Mouse (Mus musculus) hindbrain, embryonic 15.5 days (tissue): Measurements from ENCODE around the gene Gm20388. TPM values are rescaled to one million over a fixed set of nuclear protein-coding genes. Genes with fewer than 3 reads are reported as not detected.
A peak's percentile ranks its signal among the peaks of the same experiment; 100 is the strongest.

ENCODE experiments used
- ATAC-seq: fragments of 200-750 bp; cut with Nextera tagmentation; 2 replicates; pipeline ENCODE4 v1.8.0; 2017; ENCODE audit warnings: low read depth, moderate number of reproducible peaks, moderate TSS enrichment; ENCODE audit not compliant: low FRiP score
- H3K27ac ChIP-seq: fragments of 300-500 bp; sonication (generic); replicated peaks from 2 replicates; pipeline ENCODE4 v1.5.1; 2015; ENCODE audit warnings: mild to moderate bottlenecking, inconsistent platforms
- H3K27me3 ChIP-seq: fragments of 300-500 bp; sonication (generic); 2 replicates; pipeline ENCODE4 v1.6.1; 2015; ENCODE audit warnings: control low read depth, inconsistent platforms
- H3K36me3 ChIP-seq: fragments of 300-500 bp; sonication (generic); 2 replicates; pipeline ENCODE4 v1.6.1; 2015; ENCODE audit warnings: control low read depth, inconsistent platforms
- H3K4me1 ChIP-seq: fragments of 300-500 bp; sonication (generic); replicated peaks from 2 replicates; pipeline ENCODE4 v1.6.1; 2015; ENCODE audit warnings: control low read depth, inconsistent platforms
- H3K4me2 ChIP-seq: fragments of 300-500 bp; sonication (generic); 2 replicates; pipeline ENCODE4 v1.6.1; 2015; ENCODE audit warnings: moderate library complexity, mild to moderate bottlenecking, inconsistent platforms
- H3K4me3 ChIP-seq: fragments of 300-500 bp; sonication (generic); 2 replicates; pipeline ENCODE4 v1.5.1; 2015; ENCODE audit warnings: mild to moderate bottlenecking, inconsistent platforms
- H3K9ac ChIP-seq: fragments of 300-500 bp; sonication (generic); 2 replicates; pipeline ENCODE4 v1.6.1; 2015; ENCODE audit warnings: inconsistent platforms
- H3K9me3 ChIP-seq: fragments of 300-500 bp; sonication (generic); 2 replicates; pipeline ENCODE4 v1.6.1; 2016; ENCODE audit warnings: control low read depth, inconsistent platforms
- WGBS: fragments of 180-500 bp; shearing (Covaris S2); methylation state at CpG from one replicate; pipeline ENCODE4 v1.1.7; 2015; 5-methylcytosine and 5-hydroxymethylcytosine counted together
- polyA plus RNA-seq: library from polyadenylated mRNA; unstranded; fragments of >200 nt; fragmentation: Nextera tagmentation; extraction: Ambion mirVana; gene quantifications from 2 replicates; pipeline ENCODE4 v1.2.1, GENCODE M21; 2015

Gene Gm20388
- polyA plus RNA-seq, 1 experiment from 2014 or later: 5.4 TPM

DNA sequence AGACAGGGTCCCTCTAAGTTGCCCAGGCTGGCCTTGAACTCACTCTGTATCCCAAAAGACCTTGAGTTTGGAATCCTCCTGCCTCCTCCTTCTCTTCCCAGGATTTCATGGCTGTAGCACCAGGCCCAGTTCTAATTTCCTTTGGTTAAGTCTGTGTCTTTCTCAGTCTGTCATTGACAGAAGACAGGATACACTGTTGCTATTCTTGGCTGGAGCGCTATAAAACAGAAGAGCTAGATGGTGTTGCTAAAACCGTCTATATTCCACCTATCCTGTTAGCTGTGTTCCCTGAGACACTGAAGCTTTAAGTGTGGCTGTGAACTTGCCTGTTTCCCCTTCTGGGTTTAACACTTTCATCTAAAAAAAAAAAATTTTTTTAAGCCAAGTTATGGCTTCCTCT is 4301.5 kb downstream of the Gm20388 start:
- Histone ChIP-seq H3K4me2 (no peak overlapping the region), H3K9me3 (no peaks in the 10 kb centered on the region), H3K36me3 (no peaks in the 10 kb centered on the region), H3K27me3 (no peaks in the 10 kb centered on the region), H3K9ac (no peak overlapping the region), H3K4me1 (0 out of 2 replicates have a peak, but pooled peaks cover 5% of the 10 kb centered on the region), H3K27ac (no peak overlapping the region), H3K4me3 (no peak overlapping the region)
- ATAC-seq: no peak
- whole genome bisulfite sequencing: 82% methylated on average over 2 of the region's 2 CpGs

DNA sequence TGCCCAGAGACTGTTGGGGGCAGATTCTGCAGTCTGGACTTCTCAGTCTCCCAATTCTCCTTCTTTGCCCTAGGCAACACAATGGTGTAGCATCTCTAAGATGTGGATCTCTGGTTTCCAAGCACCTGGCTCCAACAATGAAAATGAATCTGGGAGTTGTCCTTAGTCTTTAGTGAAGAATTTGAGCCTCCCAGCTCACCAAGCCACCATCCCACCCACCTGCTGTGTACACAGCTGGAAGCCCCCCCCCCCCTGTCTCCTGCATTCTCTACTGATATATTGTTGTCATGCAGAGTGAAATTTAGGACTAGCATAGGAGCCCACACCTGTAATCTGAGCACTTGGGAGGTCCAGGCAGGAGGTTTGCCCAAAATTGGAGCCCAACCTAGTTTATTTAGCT is 4306.3 kb downstream of the Gm20388 start:
- H3K9me3 ChIP-seq: no peaks in the 10 kb centered on the region
- no peak overlapping the region for H3K9ac ChIP-seq
- H3K4me1 ChIP-seq: 0 out of 2 replicates have a peak, but pooled peaks cover 5% of the 10 kb centered on the region
- H3K4me3 ChIP-seq: no peak overlapping the region
- H3K27me3 ChIP-seq: no peaks in the 10 kb centered on the region
- no peak overlapping the region for H3K27ac ChIP-seq
- H3K4me2 ChIP-seq: no peak overlapping the region
- H3K36me3 ChIP-seq: no peaks in the 10 kb centered on the region
- ATAC-seq: no peak

DNA sequence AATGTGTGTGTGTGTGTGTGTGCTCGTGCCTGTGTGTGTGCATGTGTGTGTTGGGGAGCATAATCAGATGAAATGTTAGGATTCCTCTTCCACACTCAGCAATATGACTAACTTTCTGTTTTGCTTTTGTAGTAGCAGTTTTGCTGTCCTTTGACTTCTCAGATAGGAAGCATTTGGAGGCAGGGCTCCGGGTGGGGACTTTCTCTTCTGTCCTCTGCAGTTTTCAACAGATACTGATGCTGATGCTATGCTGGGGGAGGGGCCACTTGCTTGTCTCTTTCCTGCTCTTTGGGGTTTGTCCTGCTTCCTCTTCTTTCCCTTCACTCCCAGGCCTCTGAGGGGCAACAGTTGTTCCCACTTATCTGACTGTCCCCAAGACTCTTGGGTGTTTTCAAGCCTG is 4319.2 kb downstream of the Gm20388 start:
- ATAC-seq: no peak
- Histone ChIP-seq H3K36me3 (no peaks in the 10 kb centered on the region), H3K27ac (no peak overlapping the region), H3K9me3 (no peaks in the 10 kb centered on the region), H3K4me3 (no peak overlapping the region), H3K4me1 (peaks cover 33% of the 10 kb centered on the region), H3K4me2 (no peak overlapping the region), H3K9ac (no peak overlapping the region), H3K27me3 (no peaks in the 10 kb centered on the region)
- 81% methylated on average over 2 of the region's 2 CpGs for WGBS

DNA sequence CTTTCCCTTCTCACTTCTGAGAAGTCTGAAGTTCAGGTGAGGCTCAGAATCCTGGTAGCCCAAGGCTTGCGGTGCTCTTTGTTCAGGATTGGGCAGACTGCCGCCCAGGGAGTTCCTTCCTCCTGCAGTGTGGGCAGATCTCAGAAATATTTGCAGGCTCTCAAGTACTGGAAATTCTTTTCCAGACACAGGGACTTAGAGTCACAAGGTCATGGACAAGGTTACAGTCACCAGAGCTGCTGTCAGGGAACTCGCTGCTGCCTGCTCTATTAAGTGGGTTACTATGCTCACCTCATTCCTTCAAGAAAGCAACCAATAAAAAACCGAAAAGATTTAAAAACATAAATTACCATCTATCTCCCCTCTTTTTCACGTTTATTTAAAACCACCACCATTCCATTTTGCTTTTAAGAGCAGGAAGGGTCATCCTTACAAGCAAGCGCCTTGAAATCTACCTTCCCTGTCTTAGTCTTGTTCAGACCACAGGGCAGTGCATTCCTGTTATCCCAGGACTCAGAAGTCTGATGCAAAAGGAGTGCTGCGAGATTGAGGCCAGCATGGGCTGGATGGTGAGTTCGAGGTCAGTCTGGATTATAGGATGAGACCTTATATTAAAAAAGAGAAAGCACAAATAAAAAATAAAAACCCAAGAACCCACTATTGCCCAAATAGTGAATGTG is 4320.0 kb downstream of the Gm20388 start:
- peak overlapping the region; percentile 52 for H3K27ac ChIP-seq
- no peaks in the 10 kb centered on the region for H3K9me3 ChIP-seq
- ATAC-seq: peak; percentile 28; the same call in 1 of the 2 replicates
- H3K4me2 ChIP-seq: peak overlapping the region; percentile 80
- no peaks in the 10 kb centered on the region for H3K27me3 ChIP-seq
- peaks cover 39% of the 10 kb centered on the region for H3K4me1 ChIP-seq
- 51% methylated on average over 8 of the region's 8 CpGs for WGBS
- no peaks in the 10 kb centered on the region for H3K36me3 ChIP-seq
- H3K4me3 ChIP-seq: peak overlapping the region; percentile 83
- H3K9ac ChIP-seq: peak overlapping the region; percentile 79

DNA sequence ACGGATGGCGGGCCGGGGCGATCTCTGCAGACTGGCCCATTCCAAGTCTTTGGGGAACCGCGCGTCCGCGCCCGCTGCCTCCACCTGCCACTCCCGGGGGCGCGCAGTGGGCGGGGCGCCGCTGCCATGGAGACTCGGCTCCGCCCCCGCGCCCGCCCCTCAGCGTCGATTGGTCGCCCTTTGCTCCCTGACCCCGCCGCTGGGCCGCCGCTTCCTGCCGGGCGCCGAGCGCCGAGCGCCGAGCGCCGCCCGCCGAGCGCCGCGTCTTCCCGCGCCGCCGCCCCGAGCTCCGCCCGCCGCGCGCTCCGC is 4320.5 kb downstream of the Gm20388 start, which contains the start of gene Galnt2:
TSS of gene Galnt2 (plus strand) at position 216 of the 309 bp plus-strand sequence.
- peaks cover 40% of the 10 kb centered on the region for H3K4me1 ChIP-seq
- under 1% methylated on average over 31 of the region's 53 CpGs for WGBS

DNA sequence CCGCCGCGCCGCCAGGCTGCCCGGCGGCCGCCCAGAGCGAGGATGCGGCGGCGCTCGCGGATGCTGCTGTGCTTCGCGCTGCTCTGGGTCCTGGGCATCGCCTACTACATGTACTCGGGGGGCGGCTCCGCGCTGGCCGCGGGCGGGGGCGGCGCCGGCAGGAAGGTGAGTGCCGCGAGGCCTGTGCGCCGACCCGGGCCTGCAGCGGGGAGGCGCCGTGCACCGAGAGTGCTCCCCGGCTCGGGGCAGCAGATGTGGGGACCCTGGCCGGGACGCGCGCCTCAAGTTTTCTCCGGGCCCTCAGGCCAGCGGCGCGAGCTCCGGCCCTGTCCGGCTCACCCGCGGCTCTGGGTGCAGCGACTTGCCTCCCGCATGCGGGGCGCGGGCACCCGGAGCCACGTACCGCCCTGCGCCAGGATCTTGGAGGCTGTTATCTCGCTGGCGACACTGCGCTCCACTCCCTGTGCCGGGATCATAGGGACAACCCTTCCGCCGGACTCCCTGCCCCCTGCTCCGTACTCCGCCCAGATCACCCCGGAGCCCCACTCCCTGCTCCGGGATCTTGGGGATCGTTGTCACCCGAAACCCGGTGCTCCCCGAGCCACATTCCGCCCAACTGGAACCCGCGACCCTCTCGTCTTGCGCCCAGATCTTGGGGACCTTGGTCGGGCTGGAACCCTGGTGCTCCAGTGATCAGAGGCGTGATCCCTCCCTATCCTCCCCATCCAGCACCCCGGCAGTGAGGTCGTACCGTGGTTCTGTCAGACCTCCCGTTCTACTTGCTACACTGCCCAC is 4321.0 kb downstream of the Gm20388 start:
- Histone ChIP-seq H3K9me3 (no peaks in the 10 kb centered on the region), H3K4me2 (peak overlapping the region; percentile 80), H3K9ac (peak overlapping the region; percentile 79), H3K4me1 (peaks cover 40% of the 10 kb centered on the region), H3K36me3 (no peaks in the 10 kb centered on the region), H3K4me3 (peak overlapping the region; percentile 83), H3K27ac (peak overlapping the region; percentile 80), H3K27me3 (no peaks in the 10 kb centered on the region)
- WGBS: under 1% methylated on average over 66 of the region's 83 CpGs
- peak; percentile 81 for ATAC-seq

More for the DNA sequence above, 4320.5 kb downstream of the Gm20388 start, which contains the start of gene Galnt2:
- no peaks in the 10 kb centered on the region for H3K36me3 ChIP-seq
- H3K27ac ChIP-seq: peak within 1 kb of the TSS; percentile 80
- ATAC-seq: peak; percentile 89
- peak within 1 kb of the TSS; percentile 79 for H3K9ac ChIP-seq
- peak within 1 kb of the TSS; percentile 83 for H3K4me3 ChIP-seq
- H3K27me3 ChIP-seq: no peaks in the 10 kb centered on the region
- H3K9me3 ChIP-seq: no peaks in the 10 kb centered on the region
- peak within 1 kb of the TSS; percentile 80 for H3K4me2 ChIP-seq

DNA sequence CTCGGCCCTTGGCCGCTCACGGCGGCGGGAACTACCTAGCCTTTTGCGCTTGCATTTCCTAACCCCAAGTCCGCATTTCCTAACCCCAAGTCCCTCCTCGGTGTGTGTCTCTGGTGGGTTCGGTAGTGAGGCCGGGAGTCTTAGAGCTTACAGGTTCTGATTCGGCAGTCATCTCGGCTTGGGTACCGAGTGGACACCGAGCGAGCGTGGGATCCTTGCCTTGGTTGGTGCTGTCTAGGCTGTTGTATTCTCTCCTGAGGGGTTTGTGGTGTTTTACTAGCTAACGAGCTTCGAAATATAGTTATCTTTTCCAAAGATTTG is 4321.6 kb downstream of the Gm20388 start:
- Histone ChIP-seq H3K9ac (peak overlapping the region; percentile 79), H3K27ac (0 out of 2 replicates have a peak overlapping the region, but pooled peaks have one; percentile 80), H3K27me3 (no peaks in the 10 kb centered on the region), H3K4me3 (peak overlapping the region; percentile 83), H3K4me2 (peak overlapping the region; percentile 80), H3K9me3 (no peaks in the 10 kb centered on the region), H3K36me3 (no peaks in the 10 kb centered on the region), H3K4me1 (peaks cover 40% of the 10 kb centered on the region)
- WGBS: 4% methylated on average over 18 of the region's 18 CpGs
- ATAC-seq: no peak

DNA sequence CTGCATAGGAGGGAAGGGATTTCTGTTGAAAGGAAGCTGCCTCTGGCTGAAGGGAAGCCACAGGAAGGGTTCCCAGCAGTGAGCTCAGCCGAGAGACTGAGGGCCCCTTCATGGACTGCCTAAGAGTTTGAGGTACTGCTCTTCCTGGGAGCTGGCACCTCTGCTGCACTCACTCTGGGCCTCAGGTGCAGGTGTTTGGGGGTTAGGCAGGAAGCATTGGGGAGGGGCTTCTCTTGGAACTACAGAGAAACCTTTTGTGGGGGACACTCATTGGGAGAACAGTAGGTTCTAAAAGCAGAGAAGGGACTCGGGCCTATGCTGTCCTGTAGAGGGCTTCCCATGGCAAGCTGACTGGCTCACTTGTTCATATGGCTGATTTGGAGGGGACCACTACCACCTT is 4323.9 kb downstream of the Gm20388 start:
- no peaks in the 10 kb centered on the region for H3K36me3 ChIP-seq
- peaks cover 48% of the 10 kb centered on the region for H3K4me1 ChIP-seq
- H3K27ac ChIP-seq: 0 out of 2 replicates have a peak overlapping the region, but pooled peaks have one; percentile 40
- H3K27me3 ChIP-seq: no peaks in the 10 kb centered on the region
- no peaks in the 10 kb centered on the region for H3K9me3 ChIP-seq
- ATAC-seq: no peak
- H3K4me2 ChIP-seq: peak overlapping the region; percentile 80
- 0 out of 2 replicates have a peak overlapping the region, but pooled peaks have one; percentile 6 for H3K4me3 ChIP-seq
- peak overlapping the region; percentile 23; the same call in 1 of the 2 replicates for H3K9ac ChIP-seq
- 47% methylated on average over 2 of the region's 2 CpGs for WGBS

DNA sequence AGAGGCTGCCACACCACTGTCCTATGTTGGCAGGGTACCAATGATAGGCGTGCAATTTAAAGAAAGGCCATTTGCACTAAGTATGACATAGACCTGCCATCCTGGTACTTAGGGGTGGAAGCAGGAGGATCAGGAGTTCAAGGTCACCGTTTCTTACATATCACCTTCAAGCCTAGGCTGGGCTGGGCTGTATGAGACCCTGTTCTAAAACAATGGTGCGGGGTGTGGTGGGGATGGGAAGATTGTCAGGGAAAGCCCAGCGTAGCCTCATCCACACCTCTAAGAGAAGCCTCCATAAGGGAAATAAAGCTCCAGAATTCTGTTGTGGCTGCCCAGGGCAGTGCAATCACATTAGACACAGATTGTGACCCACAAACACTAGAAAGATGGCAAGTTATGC is 4324.9 kb downstream of the Gm20388 start:
- Histone ChIP-seq H3K9ac (no peak overlapping the region), H3K4me2 (no peak overlapping the region), H3K4me1 (peaks cover 58% of the 10 kb centered on the region), H3K27me3 (no peaks in the 10 kb centered on the region), H3K36me3 (no peaks in the 10 kb centered on the region), H3K9me3 (no peaks in the 10 kb centered on the region), H3K27ac (no peak overlapping the region), H3K4me3 (no peak overlapping the region)
- 94% methylated on average over 4 of the region's 4 CpGs for WGBS
- no peak for ATAC-seq

DNA sequence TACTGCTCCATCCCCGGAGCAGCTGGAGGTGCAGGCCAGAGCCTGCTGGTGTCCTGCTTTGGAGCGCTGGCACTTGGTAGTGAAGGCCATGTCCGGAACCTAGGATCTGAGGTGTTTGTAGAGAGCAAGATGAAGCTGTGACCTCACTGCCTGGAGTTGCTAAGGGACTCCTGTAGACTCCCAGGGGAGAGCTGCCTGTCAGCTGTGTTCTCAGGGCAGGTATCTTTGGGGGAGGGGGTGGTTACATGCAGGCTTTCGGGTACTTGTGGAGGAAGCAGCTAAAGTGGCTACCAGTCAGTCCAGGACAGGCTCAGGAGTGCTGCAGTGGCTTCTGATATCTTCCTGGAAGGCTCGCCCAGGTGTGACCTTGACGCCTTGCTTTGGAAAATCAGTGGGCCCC is 4328.7 kb downstream of the Gm20388 start:
- no peak for ATAC-seq
- 81% methylated on average over 6 of the region's 6 CpGs for WGBS
- H3K4me2 ChIP-seq: no peak overlapping the region
- H3K36me3 ChIP-seq: no peaks in the 10 kb centered on the region
- no peaks in the 10 kb centered on the region for H3K27me3 ChIP-seq
- H3K4me1 ChIP-seq: peaks cover 50% of the 10 kb centered on the region
- no peak overlapping the region for H3K9ac ChIP-seq
- no peak overlapping the region for H3K27ac ChIP-seq
- H3K4me3 ChIP-seq: no peak overlapping the region
- no peaks in the 10 kb centered on the region for H3K9me3 ChIP-seq

DNA sequence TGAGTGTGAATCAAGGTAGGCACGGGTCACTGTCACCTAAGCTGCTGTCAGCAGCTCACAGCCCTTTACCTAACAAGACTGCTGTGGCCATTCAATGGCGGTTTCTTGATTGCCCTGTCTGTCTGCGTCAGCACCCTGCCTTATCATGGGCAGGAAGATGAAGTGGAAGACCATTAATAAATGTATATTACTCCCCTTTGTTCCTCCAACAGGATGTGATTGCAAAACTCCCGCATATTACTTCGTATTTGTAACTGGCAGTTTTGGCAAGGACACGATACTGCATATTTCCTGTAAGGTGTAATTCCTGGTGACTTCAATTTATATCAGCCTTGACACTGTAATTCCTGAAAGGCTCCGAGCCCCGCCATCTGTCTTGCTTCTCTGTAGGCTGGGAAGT is 4330.3 kb downstream of the Gm20388 start:
- no peaks in the 10 kb centered on the region for H3K36me3 ChIP-seq
- H3K27ac ChIP-seq: peak overlapping the region; percentile 46; the same call in 1 of the 2 replicates
- no peaks in the 10 kb centered on the region for H3K9me3 ChIP-seq
- H3K4me1 ChIP-seq: peaks cover 38% of the 10 kb centered on the region
- H3K4me3 ChIP-seq: no peak overlapping the region
- H3K4me2 ChIP-seq: no peak overlapping the region
- ATAC-seq: no peak
- 57% methylated on average over 8 of the region's 8 CpGs for WGBS
- no peaks in the 10 kb centered on the region for H3K27me3 ChIP-seq
- no peak overlapping the region for H3K9ac ChIP-seq

DNA sequence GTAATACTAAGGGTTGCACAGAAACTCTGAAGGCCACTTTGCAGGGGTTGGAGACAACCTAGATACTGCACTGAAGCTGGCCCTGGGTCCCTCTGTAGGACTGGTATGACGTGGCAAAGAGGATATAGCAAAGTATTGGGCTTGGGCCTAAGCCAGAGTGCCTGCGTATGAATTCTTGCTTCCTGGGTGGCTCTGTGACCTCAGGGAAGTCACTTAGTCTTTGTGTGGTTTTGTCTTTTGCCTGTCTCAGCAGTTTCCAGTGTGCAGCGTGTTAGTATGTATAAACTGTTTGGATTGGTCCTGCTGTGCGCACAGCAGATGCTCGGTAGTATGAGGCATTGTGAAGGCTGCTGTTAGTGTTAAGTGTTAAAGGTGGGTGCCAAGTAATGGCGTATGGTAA is 4331.6 kb downstream of the Gm20388 start:
- Histone ChIP-seq H3K9me3 (no peaks in the 10 kb centered on the region), H3K4me3 (no peak overlapping the region), H3K36me3 (no peaks in the 10 kb centered on the region), H3K27me3 (no peaks in the 10 kb centered on the region), H3K9ac (no peak overlapping the region), H3K4me1 (peaks cover 38% of the 10 kb centered on the region), H3K27ac (no peak overlapping the region), H3K4me2 (no peak overlapping the region)
- 72% methylated on average over 6 of the region's 6 CpGs for WGBS
- no peak for ATAC-seq
